Mouse (Mus musculus): ENCODE data around the gene Gm14597. TPM values are rescaled to one million over a fixed set of nuclear protein-coding genes. Genes with fewer than 3 reads are reported as not detected.
"Not testable (repeated sequence)": the region's sequence is repeated elsewhere in the genome, so short reads cannot be mapped to it uniquely, and the experiment has no call there.

Gm14597 gene
- polyA plus RNA-seq, 1 experiment from 2014 or later: not detected

DNA sequence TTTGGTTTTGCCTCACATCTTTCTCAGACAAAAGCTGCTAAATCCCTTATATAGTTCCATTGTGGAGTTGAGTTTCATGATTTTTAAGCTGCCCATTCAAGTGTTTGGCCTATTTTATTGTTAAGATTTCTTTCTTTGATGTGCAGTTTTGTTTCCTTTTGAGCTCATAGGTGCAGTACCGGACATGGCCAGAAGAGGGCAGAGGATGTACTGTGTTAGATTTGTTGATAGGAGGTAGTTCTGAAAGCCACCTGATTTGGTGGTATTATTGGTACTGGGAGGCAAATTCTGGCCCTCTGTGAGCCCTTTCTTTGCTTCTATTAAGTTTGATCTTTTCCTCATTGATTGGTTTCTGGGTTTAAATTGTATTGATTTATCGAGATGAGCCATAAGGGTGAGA, 8.8 kb downstream of the Gm14597 start:
- H3K27ac ChIP-seq; H3K4me2 ChIP-seq; H3K27me3 ChIP-seq; H3K9me3 ChIP-seq; H3K4me1 ChIP-seq; ATAC-seq (ENCODE audit: insufficient number of reproducible peaks, insufficient read depth, low FRiP score, low TSS enrichment, low read depth); H3K9ac ChIP-seq; H3K36me3 ChIP-seq; H3K4me3 ChIP-seq: not testable (repeated sequence)
- WGBS: 55% methylated on average over 2 of the region's 2 CpGs

DNA sequence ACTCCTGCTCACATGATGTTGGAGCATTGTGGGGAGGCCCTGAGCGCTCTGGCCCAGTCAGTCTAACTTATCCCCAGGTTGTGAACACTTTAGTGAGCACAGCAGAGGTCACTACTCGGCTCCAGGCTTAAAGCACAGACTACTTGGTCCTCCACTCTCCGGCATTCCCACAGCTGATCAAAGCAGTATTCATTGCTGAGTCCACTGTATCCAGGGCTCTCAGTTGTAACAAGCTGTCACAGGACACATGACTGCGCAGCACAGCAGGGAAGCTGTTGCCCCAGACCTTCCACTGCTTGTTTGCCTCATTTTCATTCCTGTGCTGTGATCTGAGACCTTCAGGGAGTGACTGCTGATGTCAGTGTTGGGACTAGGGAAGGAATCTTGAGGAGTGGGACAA, 25.4 kb downstream of the Gm14597 start:
- not testable (repeated sequence) for H3K4me2 ChIP-seq; H3K36me3 ChIP-seq; H3K9ac ChIP-seq; H3K4me3 ChIP-seq; H3K9me3 ChIP-seq; H3K4me1 ChIP-seq; ATAC-seq (ENCODE audit: insufficient number of reproducible peaks, insufficient read depth, low FRiP score, low TSS enrichment, low read depth); H3K27me3 ChIP-seq; H3K27ac ChIP-seq
- 53% methylated on average over 4 of the region's 4 CpGs for WGBS

DNA sequence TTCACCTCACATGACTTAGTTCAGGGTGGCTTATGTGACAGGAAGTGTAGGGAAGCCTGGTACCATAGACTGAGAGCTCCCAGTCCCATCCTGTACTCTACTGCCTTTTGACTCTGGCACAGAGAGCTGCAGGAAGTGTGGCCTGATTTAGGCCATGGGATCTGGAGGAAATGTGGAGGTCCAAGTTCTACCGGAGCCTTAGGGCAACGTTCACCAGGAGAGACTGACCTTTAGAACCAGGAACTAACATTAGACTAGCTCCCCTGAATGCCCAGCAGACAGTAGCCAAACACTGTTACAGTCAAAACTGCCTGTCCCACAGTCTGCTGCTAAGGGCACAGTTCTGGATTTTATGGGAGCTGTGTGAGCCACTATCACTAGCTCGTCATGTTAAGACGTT, 27.4 kb downstream of the Gm14597 start:
- H3K4me3 ChIP-seq; H3K4me2 ChIP-seq; H3K27ac ChIP-seq; H3K9ac ChIP-seq; H3K4me1 ChIP-seq; H3K27me3 ChIP-seq; H3K9me3 ChIP-seq; ATAC-seq (ENCODE audit: insufficient number of reproducible peaks, insufficient read depth, low FRiP score, low TSS enrichment, low read depth); H3K36me3 ChIP-seq: not testable (repeated sequence)
- 79% methylated on average over 2 of the region's 4 CpGs for WGBS

DNA sequence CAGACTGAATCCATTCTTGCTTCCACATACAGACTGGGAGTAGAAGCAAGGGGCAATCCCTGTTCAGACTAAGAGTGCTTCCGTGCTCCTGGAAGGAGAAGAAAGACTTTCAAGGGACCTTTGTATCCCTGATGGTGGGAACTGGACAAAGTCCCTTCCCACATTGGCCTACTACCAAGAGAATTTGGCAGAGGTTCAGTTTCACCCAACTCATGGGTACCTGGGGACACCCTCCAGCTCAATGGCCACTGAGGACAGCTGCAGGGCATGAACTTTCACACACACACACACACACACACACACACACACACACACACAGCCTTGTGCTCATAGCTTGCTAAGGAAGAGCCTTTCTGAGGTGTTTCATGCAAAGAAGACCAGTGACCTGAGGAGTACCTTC, 29.5 kb downstream of the Gm14597 start:
- H3K36me3 ChIP-seq: no peaks in the 10 kb centered on the region
- H3K9ac ChIP-seq: no peak overlapping the region
- H3K4me1 ChIP-seq: no peaks in the 10 kb centered on the region
- no peak overlapping the region for H3K4me3 ChIP-seq
- H3K27me3 ChIP-seq: no peaks in the 10 kb centered on the region
- H3K4me2 ChIP-seq: no peak overlapping the region
- H3K9me3 ChIP-seq: no peaks in the 10 kb centered on the region
- no peak for ATAC-seq (ENCODE audit: insufficient number of reproducible peaks, insufficient read depth, low FRiP score, low TSS enrichment, low read depth)
- H3K27ac ChIP-seq: no peak overlapping the region
- WGBS: 89% methylated on average over 1 of the region's 1 CpGs

Other genes with a start within 250 kb of the Gm14597 start
- gene Mospd1, start 238.5 kb downstream of the Gm14597 start, polyA plus RNA-seq (2015; fragmentation: Nextera tagmentation; extraction: Ambion mirVana): 37.7 and 38.4 TPM in 2 replicates
- gene Etd, start 174.1 kb downstream of the Gm14597 start, polyA plus RNA-seq (2015; fragmentation: Nextera tagmentation; extraction: Ambion mirVana): not detected in 2 replicates
- 44.6 and 49.4 TPM in 2 replicates for gene Rtl8c, start 947 bp downstream of the Gm14597 start, polyA plus RNA-seq (2015; fragmentation: Nextera tagmentation; extraction: Ambion mirVana)
- 67.9 and 68.0 TPM in 2 replicates for gene Rtl8a, start 34.7 kb upstream of the Gm14597 start, polyA plus RNA-seq (2015; fragmentation: Nextera tagmentation; extraction: Ambion mirVana)
- gene Rtl8b, start 61.4 kb upstream of the Gm14597 start, polyA plus RNA-seq (2015; fragmentation: Nextera tagmentation; extraction: Ambion mirVana): 59.5 and 62.3 TPM in 2 replicates
- 0.43 and 0.62 TPM in 2 replicates for gene 4930502E18Rik, start 115.8 kb upstream of the Gm14597 start, polyA plus RNA-seq (2015; fragmentation: Nextera tagmentation; extraction: Ambion mirVana)
- gene 1700013H16Rik, start 148.9 kb upstream of the Gm14597 start, polyA plus RNA-seq (2015; fragmentation: Nextera tagmentation; extraction: Ambion mirVana): not detected in 2 replicates
- gene Zfp36l3, start 167.4 kb upstream of the Gm14597 start, polyA plus RNA-seq (2015; fragmentation: Nextera tagmentation; extraction: Ambion mirVana): not detected in 2 replicates
- 1.2 and 1.7 TPM in 2 replicates for gene Xlr, start 188.7 kb upstream of the Gm14597 start, polyA plus RNA-seq (2015; fragmentation: Nextera tagmentation; extraction: Ambion mirVana)